Mouse (Mus musculus) lung, postnatal 0 days (tissue): ENCODE results near the gene Ndufv1. TPM values are rescaled to one million over a fixed set of nuclear protein-coding genes. Genes with fewer than 3 reads are reported as not detected.

Experiments used
- ATAC-seq: fragments of 200-750 bp; cut with Nextera tagmentation; 2 replicates; pipeline ENCODE4 v1.8.0; 2017; ENCODE audit warnings: moderate library complexity
- DNase-seq: peaks from one replicate; pipeline ENCODE4 v3.0.0-alpha.2; 2016; ENCODE audit warnings: low spot score
- H3K27ac ChIP-seq: fragments of 300-500 bp; sonication (generic); 2 replicates; pipeline ENCODE4 v1.5.1; 2014; ENCODE audit warnings: antibody characterized with exemption, mild to moderate bottlenecking, low read length, mixed read lengths
- H3K27me3 ChIP-seq: fragments of 300-500 bp; sonication (generic); replicated peaks from 2 replicates; pipeline ENCODE4 v1.6.1; 2014; ENCODE audit warnings: low read length, mixed read lengths; ENCODE audit not compliant: insufficient read depth
- H3K36me3 ChIP-seq: fragments of 300-500 bp; sonication (generic); 2 replicates; pipeline ENCODE4 v1.6.1; 2014; ENCODE audit warnings: low read length, mixed read lengths; ENCODE audit not compliant: insufficient read depth
- H3K4me1 ChIP-seq: fragments of 300-500 bp; sonication (generic); 2 replicates; pipeline ENCODE4 v1.6.1; 2014; ENCODE audit warnings: antibody characterized with exemption, low read depth, low read length, mixed read lengths; ENCODE audit not compliant: insufficient read depth
- H3K4me2 ChIP-seq: fragments of 300-500 bp; sonication (generic); replicated peaks from 2 replicates; pipeline ENCODE4 v1.6.1; 2014; ENCODE audit warnings: low read depth, mild to moderate bottlenecking, low read length, moderate library complexity, mixed read lengths
- H3K4me3 ChIP-seq: fragments of 300-500 bp; sonication (generic); 2 replicates; pipeline ENCODE4 v1.5.1; 2014; ENCODE audit warnings: low read depth, low read length
- H3K9ac ChIP-seq: fragments of 300-500 bp; sonication (generic); replicated peaks from 2 replicates; pipeline ENCODE4 v1.6.1; 2014; ENCODE audit warnings: low read depth, mild to moderate bottlenecking
- H3K9me3 ChIP-seq: fragments of 300-500 bp; sonication (generic); 2 replicates; pipeline ENCODE4 v1.6.1; 2016; ENCODE audit warnings: low read length, mixed read lengths
- CTCF ChIP-seq: IDR thresholded peaks from 2 replicates; pipeline ENCODE4 v1.5.1; 2016; ENCODE audit warnings: antibody characterized with exemption, mild to moderate bottlenecking
- EP300 ChIP-seq: IDR thresholded peaks from 2 replicates; pipeline ENCODE4 v1.6.1; 2016; ENCODE audit warnings: antibody characterized with exemption, mild to moderate bottlenecking, control low read depth
- WGBS: fragments of 180-500 bp; shearing (Covaris S2); extraction: QIAGEN DNeasy Blood & Tissue Kit; methylation state at CpG from one replicate; pipeline ENCODE4 v1.1.7; 2014; 5-methylcytosine and 5-hydroxymethylcytosine counted together
- polyA plus RNA-seq: library from polyadenylated mRNA; unstranded; fragments of >200 nt; fragmentation: Nextera tagmentation; extraction: Ambion mirVana; gene quantifications from 2 replicates; pipeline ENCODE4 v1.2.1, GENCODE M21; 2015

Gene Ndufv1
- polyA plus RNA-seq, 1 experiment from 2014 or later, result 152 TPM

DNA sequence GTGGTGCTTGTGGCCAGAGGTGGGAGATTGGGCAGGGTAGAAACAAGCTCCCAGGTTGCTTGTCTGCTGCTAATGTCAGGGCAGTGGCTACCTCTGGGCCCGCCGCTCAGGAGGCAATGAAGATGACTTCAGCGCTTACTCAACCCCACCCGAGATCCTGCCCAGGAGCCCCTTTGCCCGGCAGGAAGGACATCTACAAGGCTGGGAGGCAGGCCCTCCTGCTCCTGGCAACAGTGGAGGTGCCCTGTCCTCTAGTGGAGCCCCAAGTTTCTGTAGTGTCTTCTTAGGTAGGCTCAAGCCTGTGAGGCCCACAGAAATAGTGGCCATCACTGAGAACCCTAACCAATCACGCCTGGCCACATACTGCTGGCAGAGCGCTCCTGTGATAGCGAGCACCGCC lies 7.5 kb downstream of the Ndufv1 start:
- ATAC-seq (no peak), DNase-seq (no peak)
- H3K4me2 ChIP-seq, result no peak overlapping the region
- no peak for TF ChIP-seq EP300
- no peak for TF ChIP-seq CTCF
- no peaks in the 10 kb centered on the region for H3K9me3 ChIP-seq
- H3K4me3 ChIP-seq, result no peak overlapping the region
- no peak overlapping the region for H3K9ac ChIP-seq
- no peaks in the 10 kb centered on the region for H3K27me3 ChIP-seq
- no peak overlapping the region for H3K27ac ChIP-seq
- WGBS, result 79% methylated on average over 9 of the region's 9 CpGs
- H3K36me3 ChIP-seq, result peaks cover 23% of the 10 kb centered on the region
- H3K4me1 ChIP-seq, result peaks cover 5% of the 10 kb centered on the region; the same call in 1 of the 2 replicates

GRCm38 (mm10) chr19:4004331-4004730 lies 8.3 kb downstream of the Ndufv1 start:
- ATAC-seq (no peak), DNase-seq (no peak)
- Histone ChIP-seq H3K9me3 (no peaks in the 10 kb centered on the region), H3K4me1 (peaks cover 5% of the 10 kb centered on the region; the same call in 1 of the 2 replicates), H3K9ac (no peak overlapping the region), H3K4me2 (no peak overlapping the region), H3K27ac (no peak overlapping the region), H3K36me3 (peaks cover 17% of the 10 kb centered on the region), H3K27me3 (no peaks in the 10 kb centered on the region), H3K4me3 (no peak overlapping the region)
- 79% methylated on average over 15 of the region's 15 CpGs for WGBS
- no peak for TF ChIP-seq EP300

DNA sequence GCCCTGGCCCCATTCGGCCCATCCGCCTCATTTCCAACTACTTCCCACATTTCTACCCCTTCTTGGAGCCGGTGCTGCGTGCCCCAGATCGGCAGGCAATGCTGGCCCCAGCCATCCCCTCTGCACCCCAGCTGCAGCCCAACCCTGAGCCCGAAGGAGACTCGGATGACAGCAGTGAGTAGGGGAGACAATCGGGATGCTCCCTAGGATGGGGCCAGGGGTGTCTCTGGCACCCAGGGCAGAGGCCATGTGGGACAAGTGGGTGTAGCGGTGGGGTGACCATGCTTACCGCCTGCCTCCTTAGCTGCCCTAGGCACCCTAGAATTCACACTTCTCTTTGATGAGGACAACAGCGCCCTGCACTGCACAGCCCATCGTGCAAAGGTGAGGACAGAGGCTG lies 9.0 kb downstream of the Ndufv1 start:
- 73% methylated on average over 12 of the region's 12 CpGs for WGBS
- H3K27ac ChIP-seq, result no peak overlapping the region
- ATAC-seq, result no peak

GRCm38 (mm10) chr19:4003112-4003511 lies 9.5 kb downstream of the Ndufv1 start, which contains the start of gene Doc2g:
TSS of gene Doc2g (plus strand) at chr19:4003313.
- Histone ChIP-seq H3K27me3 (no peaks in the 10 kb centered on the region), H3K9ac (no peak within 1 kb of the TSS), H3K4me2 (no peak within 1 kb of the TSS), H3K4me3 (no peak within 1 kb of the TSS), H3K4me1 (peaks cover 5% of the 10 kb centered on the region; the same call in 1 of the 2 replicates), H3K27ac (no peak within 1 kb of the TSS), H3K9me3 (no peaks in the 10 kb centered on the region), H3K36me3 (peaks cover 5% of the 10 kb centered on the region; the same call in 1 of the 2 replicates)
- 80% methylated on average over 1 of the region's 1 CpGs for WGBS
- TF ChIP-seq EP300 (no peak), CTCF (no peak)
- DNase-seq, result no peak
- no peak for ATAC-seq

More for the DNA sequence above, 9.0 kb downstream of the Ndufv1 start:
- peaks cover 5% of the 10 kb centered on the region; the same call in 1 of the 2 replicates for H3K4me1 ChIP-seq
- H3K9me3 ChIP-seq, result no peaks in the 10 kb centered on the region
- no peak overlapping the region for H3K9ac ChIP-seq
- peaks cover 10% of the 10 kb centered on the region for H3K36me3 ChIP-seq
- no peaks in the 10 kb centered on the region for H3K27me3 ChIP-seq
- no peak overlapping the region for H3K4me2 ChIP-seq
- TF ChIP-seq EP300 (no peak), CTCF (no peak)
- no peak for DNase-seq
- H3K4me3 ChIP-seq, result no peak overlapping the region

- H3K36me3 ChIP-seq, result peaks cover 5% of the 10 kb centered on the region; the same call in 1 of the 2 replicates
- no peak for TF ChIP-seq CTCF
- no peak for TF ChIP-seq EP300
- no peak overlapping the region for H3K9ac ChIP-seq
- 82% methylated on average over 5 of the region's 5 CpGs for WGBS
- H3K4me1 ChIP-seq, result peaks cover 5% of the 10 kb centered on the region; the same call in 1 of the 2 replicates
- no peak overlapping the region for H3K27ac ChIP-seq
- DNase-seq (no peak), ATAC-seq (no peak)
- H3K9me3 ChIP-seq, result no peaks in the 10 kb centered on the region
- no peaks in the 10 kb centered on the region for H3K27me3 ChIP-seq
- H3K4me3 ChIP-seq, result no peak overlapping the region
- H3K4me2 ChIP-seq, result no peak overlapping the region
These were observed 10.9 kb downstream of the Ndufv1 start for GRCm38 (mm10) chr19:4001752-4002151.

DNA sequence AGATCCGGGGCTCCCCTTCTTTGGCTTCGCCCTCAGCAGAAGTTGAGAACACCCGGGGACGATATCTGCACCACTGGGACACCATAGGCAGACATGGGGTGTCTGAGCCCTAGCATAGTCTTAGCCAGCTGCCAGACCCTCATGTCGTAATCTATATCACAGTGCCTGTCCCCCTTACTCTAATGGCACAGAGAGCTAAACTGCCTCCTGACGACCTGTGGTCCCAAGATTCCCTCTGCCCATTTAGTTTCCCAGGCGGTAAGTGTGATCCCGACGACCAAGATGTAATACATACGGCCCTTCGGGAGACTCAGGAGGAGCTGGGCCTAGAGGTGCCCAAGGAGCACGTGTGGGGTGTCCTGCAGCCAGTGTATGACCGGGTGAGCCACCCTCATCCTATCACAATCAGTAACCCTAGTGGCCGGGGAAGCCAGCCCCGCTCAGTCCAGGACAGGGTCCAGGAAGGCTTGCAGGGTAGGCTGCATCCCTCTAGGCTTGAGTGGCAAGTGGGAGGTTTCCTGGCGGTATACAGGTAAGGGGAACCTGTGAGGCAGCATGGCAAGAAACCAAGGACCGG lies 11.6 kb downstream of the Ndufv1 start:
- peaks cover 3% of the 10 kb centered on the region; the same call in 1 of the 2 replicates for H3K36me3 ChIP-seq
- H3K4me3 ChIP-seq, result peak overlapping the region; percentile 57
- H3K4me1 ChIP-seq, result peaks cover 10% of the 10 kb centered on the region; the same call in 1 of the 2 replicates
- 16% methylated on average over 17 of the region's 17 CpGs for WGBS
- H3K9me3 ChIP-seq, result no peaks in the 10 kb centered on the region
- no peaks in the 10 kb centered on the region for H3K27me3 ChIP-seq
- no peak for DNase-seq
- H3K9ac ChIP-seq, result peak overlapping the region; percentile 64; the same call in 1 of the 2 replicates
- peak overlapping the region; percentile 90 for H3K27ac ChIP-seq
- H3K4me2 ChIP-seq, result peak overlapping the region; percentile 95
- no peak for ATAC-seq
- TF ChIP-seq EP300 (no peak), CTCF (no peak)
